Mouse (Mus musculus): ENCODE results near the gene Ccdc9b.

Gene Ccdc9b

GRCm38 (mm10) chr2:118749341-118749884, 13.0 kb downstream of the Ccdc9b start:
- DNase-seq (ENCODE audit: extremely low spot score, low read depth, low spot score), result no peak

GRCm38 (mm10) chr2:118747301-118747960, 15.0 kb downstream of the Ccdc9b start:
- DNase-seq (ENCODE audit: extremely low spot score, low read depth, low spot score), result no peak

GRCm38 (mm10) chr2:118745915-118746901, 16.3 kb downstream of the Ccdc9b start:
- DNase-seq (ENCODE audit: extremely low spot score, low read depth, low spot score), result no peak

GRCm38 (mm10) chr2:118745232-118745884, 17.1 kb downstream of the Ccdc9b start, which contains the start of gene Inafm2:
Inafm2 (plus strand) TSS chr2:118745758.
- DNase-seq (ENCODE audit: extremely low spot score, low read depth, low spot score), result peak; percentile 54

- no peak for DNase-seq (ENCODE audit: extremely low spot score, low read depth, low spot score)
Measured at GRCm38 (mm10) chr2:118744621-118745020, 17.8 kb downstream of the Ccdc9b start.

- DNase-seq (ENCODE audit: extremely low spot score, low read depth, low spot score), result peak; percentile 39
Measured at GRCm38 (mm10) chr2:118743261-118743943, 19.1 kb downstream of the Ccdc9b start.

- no peak for DNase-seq (ENCODE audit: extremely low spot score, low read depth, low spot score)
Measured at GRCm38 (mm10) chr2:118741183-118741582, 21.3 kb downstream of the Ccdc9b start.

- DNase-seq (ENCODE audit: extremely low spot score, low read depth, low spot score), result no peak
Measured at GRCm38 (mm10) chr2:118740341-118740740, 22.1 kb downstream of the Ccdc9b start.

- no peak for DNase-seq (ENCODE audit: extremely low spot score, low read depth, low spot score)
Measured at GRCm38 (mm10) chr2:118733341-118733740, 29.1 kb downstream of the Ccdc9b start.

- DNase-seq (ENCODE audit: extremely low spot score, low read depth, low spot score), result no peak
Measured at GRCm38 (mm10) chr2:118731981-118732380, 30.5 kb downstream of the Ccdc9b start.

- DNase-seq (ENCODE audit: extremely low spot score, low read depth, low spot score), result no peak
Measured at GRCm38 (mm10) chr2:118730622-118730915, 31.9 kb downstream of the Ccdc9b start.

GRCm38 (mm10) chr2:118729816-118730621, 32.4 kb downstream of the Ccdc9b start:
- no peak for DNase-seq (ENCODE audit: extremely low spot score, low read depth, low spot score)

GRCm38 (mm10) chr2:118729194-118729593, 33.3 kb downstream of the Ccdc9b start:
- DNase-seq (ENCODE audit: extremely low spot score, low read depth, low spot score), result no peak

GRCm38 (mm10) chr2:118728337-118728736, 34.1 kb downstream of the Ccdc9b start, which contains the start of gene Plcb2:
Plcb2 (minus strand) TSS chr2:118728438.
- DNase-seq (ENCODE audit: extremely low spot score, low read depth, low spot score), result no peak

GRCm38 (mm10) chr2:118727911-118728310, 34.5 kb downstream of the Ccdc9b start:
- no peak for DNase-seq (ENCODE audit: extremely low spot score, low read depth, low spot score)

- DNase-seq (ENCODE audit: extremely low spot score, low read depth, low spot score), result no peak
Measured at GRCm38 (mm10) chr2:118726873-118727272, 35.6 kb downstream of the Ccdc9b start.

GRCm38 (mm10) chr2:118725511-118725910, 37.0 kb downstream of the Ccdc9b start:
- DNase-seq (ENCODE audit: extremely low spot score, low read depth, low spot score), result no peak

GRCm38 (mm10) chr2:118723693-118724486, 38.6 kb downstream of the Ccdc9b start:
- DNase-seq (ENCODE audit: extremely low spot score, low read depth, low spot score), result no peak

- no peak for DNase-seq (ENCODE audit: extremely low spot score, low read depth, low spot score)
Measured at GRCm38 (mm10) chr2:118716677-118717076, 45.8 kb downstream of the Ccdc9b start.
